Mouse (Mus musculus) heart, embryonic 10.5 days (tissue): ENCODE data around the gene Serpina12. TPM values are rescaled to one million over a fixed set of nuclear protein-coding genes. Genes with fewer than 3 reads are reported as not detected.

Source experiments
- DNase-seq: peaks from one replicate; pipeline ENCODE4 v3.0.0-alpha.2; 2017; ENCODE audit warnings: low spot score
- H3K27ac ChIP-seq: fragments of 300-500 bp; sonication (generic); 2 replicates; pipeline ENCODE4 v1.5.1; 2016; ENCODE audit warnings: mild to moderate bottlenecking
- H3K27me3 ChIP-seq: fragments of 300-500 bp; sonication (generic); 2 replicates; pipeline ENCODE4 v1.6.1; 2016; ENCODE audit warnings: mild to moderate bottlenecking; ENCODE audit not compliant: poor library complexity, insufficient read depth, severe bottlenecking
- H3K36me3 ChIP-seq: fragments of 300-500 bp; sonication (generic); 2 replicates; pipeline ENCODE4 v1.6.1; 2016; ENCODE audit warnings: mild to moderate bottlenecking, moderate library complexity
- H3K4me1 ChIP-seq: fragments of 300-500 bp; sonication (generic); 2 replicates; pipeline ENCODE4 v1.6.1; 2016; ENCODE audit warnings: mild to moderate bottlenecking
- H3K4me3 ChIP-seq: fragments of 300-500 bp; sonication (generic); 2 replicates; pipeline ENCODE4 v1.5.1; 2016; ENCODE audit warnings: mild to moderate bottlenecking, moderate library complexity
- H3K9me3 ChIP-seq: fragments of 300-500 bp; sonication (generic); 2 replicates; pipeline ENCODE4 v1.6.1; 2016; ENCODE audit warnings: mild to moderate bottlenecking, moderate library complexity
- WGBS: fragments of 180-500 bp; shearing (Covaris S2); methylation state at CpG from one replicate; pipeline ENCODE4 v1.1.7; 2016; 5-methylcytosine and 5-hydroxymethylcytosine counted together
- polyA plus RNA-seq: library from polyadenylated mRNA; unstranded; fragments of >200 nt; fragmentation: Nextera tagmentation; extraction: Ambion mirVana; gene quantifications from 2 replicates; pipeline ENCODE4 v1.2.1, GENCODE M21; 2016

Gene Serpina12
- polyA plus RNA-seq: not detected in 2 replicates

DNA sequence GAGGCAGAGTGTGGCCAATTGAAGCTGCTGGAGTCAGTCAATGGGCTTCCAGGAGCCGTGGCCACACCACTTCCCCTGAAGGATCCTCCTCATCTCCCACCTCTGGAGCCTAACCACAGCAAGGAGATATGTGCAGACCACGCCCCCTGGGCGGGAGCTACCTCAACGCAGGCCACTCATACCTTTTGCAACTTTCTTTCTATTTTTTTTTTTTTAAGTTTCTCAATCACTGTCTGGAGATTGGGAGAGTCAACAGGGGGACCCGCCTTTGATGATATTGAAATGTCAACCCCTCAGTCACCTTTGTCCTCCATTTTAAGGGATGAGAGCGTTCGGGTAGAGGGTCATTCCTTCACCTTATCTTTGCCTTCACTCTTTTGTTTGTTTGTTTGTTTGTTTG lies at the start of gene Serpina12:
Gene Serpina12, minus strand, starts transcription at position 101 of the 400 bp plus-strand sequence.
- Histone ChIP-seq H3K27ac (no peak within 1 kb of the TSS), H3K4me3 (no peak within 1 kb of the TSS), H3K27me3 (no peaks in the 10 kb centered on the region), H3K36me3 (no peaks in the 10 kb centered on the region), H3K9me3 (no peaks in the 10 kb centered on the region), H3K4me1 (peaks cover 5% of the 10 kb centered on the region; the same call in 1 of the 2 replicates)
- WGBS: 80% methylated on average over 7 of the region's 7 CpGs
- no peak for DNase-seq

DNA sequence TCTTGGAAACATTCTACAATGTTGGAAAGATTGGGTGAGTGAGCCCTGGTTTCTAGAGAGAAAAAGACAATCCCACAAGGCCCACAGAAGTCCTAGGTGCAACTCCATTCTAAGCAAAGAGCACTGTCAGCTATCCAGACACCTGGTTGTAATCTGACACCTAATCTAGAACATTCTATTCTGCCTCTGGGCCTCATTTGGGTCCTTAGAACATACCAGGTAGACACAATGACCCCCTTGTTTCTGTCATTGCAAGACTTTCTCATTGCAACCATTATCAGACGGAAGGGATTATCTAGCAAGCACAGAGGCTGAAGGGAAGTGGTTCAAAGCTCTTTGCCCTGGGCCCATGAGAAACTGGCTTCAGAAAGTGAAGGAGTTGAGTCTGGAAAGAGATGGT lies 47.1 kb upstream of the Serpina12 start:
- DNase-seq: no peak
- no peaks in the 10 kb centered on the region for H3K4me1 ChIP-seq
- no peaks in the 10 kb centered on the region for H3K9me3 ChIP-seq
- WGBS: 71% methylated on average over 1 of the region's 1 CpGs
- no peak overlapping the region for H3K27ac ChIP-seq
- H3K27me3 ChIP-seq: no peaks in the 10 kb centered on the region
- no peak overlapping the region for H3K4me3 ChIP-seq
- H3K36me3 ChIP-seq: no peaks in the 10 kb centered on the region

DNA sequence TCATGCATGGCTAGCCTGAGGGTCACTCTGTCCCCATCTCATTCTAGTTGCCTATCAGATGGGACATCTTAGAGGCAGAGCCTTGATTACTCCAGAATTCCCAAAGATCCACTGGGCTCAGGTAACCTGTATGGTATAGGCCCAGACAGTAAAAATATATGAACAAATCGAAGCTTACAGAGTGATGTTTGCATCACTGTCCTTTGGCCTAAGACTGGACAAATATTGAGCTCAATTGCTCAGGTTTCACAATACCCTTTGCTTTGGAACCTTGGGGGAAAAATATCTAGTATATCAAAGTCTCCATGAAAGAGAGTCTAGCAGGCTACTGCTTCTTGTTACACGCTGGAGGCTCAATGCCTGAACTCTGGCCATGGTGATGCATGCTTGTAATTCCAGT lies 45.9 kb upstream of the Serpina12 start:
- DNase-seq: no peak

DNA sequence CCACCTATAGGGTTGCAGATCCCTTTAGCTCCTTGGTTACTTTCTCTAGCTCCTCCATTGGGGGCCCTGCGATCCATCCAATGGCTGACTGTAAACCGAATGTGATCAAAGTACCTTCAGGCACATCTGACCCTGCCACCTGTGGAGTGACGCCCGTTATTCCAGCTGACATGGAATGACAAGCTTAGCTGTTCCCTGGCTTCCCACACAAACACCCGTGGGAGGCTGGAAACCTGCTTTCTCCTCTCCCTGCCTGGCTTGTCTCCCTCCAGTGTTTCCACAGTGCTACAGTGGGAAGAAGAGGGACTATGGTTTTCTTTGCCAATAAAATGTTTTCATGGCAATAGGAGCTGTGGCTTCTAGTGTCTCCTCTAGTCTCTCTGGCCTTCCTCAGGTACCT lies 28.0 kb upstream of the Serpina12 start:
- Histone ChIP-seq H3K36me3 (no peaks in the 10 kb centered on the region), H3K27ac (no peak overlapping the region), H3K4me1 (no peaks in the 10 kb centered on the region), H3K27me3 (peaks cover 17% of the 10 kb centered on the region; the same call in 1 of the 2 replicates), H3K4me3 (no peak overlapping the region), H3K9me3 (no peaks in the 10 kb centered on the region)
- DNase-seq: no peak
- WGBS: 66% methylated on average over 5 of the region's 5 CpGs

More for the DNA sequence above, 45.9 kb upstream of the Serpina12 start:
- no peaks in the 10 kb centered on the region for H3K36me3 ChIP-seq
- no peak overlapping the region for H3K27ac ChIP-seq
- H3K9me3 ChIP-seq: no peaks in the 10 kb centered on the region
- no peak overlapping the region for H3K4me3 ChIP-seq
- H3K4me1 ChIP-seq: no peaks in the 10 kb centered on the region
- WGBS: 68% methylated on average over 2 of the region's 2 CpGs
- no peaks in the 10 kb centered on the region for H3K27me3 ChIP-seq

DNA sequence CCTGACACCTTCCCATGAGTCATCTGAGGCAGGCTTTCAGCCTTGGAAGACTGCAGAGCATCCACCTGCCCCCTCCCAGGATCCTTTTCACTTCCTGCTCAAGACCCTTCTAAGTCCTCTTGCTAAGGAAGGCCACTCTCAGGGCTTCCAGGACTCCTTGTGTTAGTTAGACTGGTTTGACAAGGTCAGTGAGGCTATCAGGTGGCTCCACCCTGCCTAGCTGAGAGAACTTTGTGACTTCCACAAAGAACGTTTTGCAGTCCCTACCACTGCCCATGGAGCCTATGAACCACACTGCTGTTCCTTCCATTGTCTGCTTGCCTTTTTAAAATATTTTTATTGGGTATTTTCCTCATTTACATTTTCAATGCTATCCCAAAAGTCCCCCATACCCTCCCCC lies 27.5 kb upstream of the Serpina12 start:
- no peaks in the 10 kb centered on the region for H3K4me1 ChIP-seq
- H3K4me3 ChIP-seq: no peak overlapping the region
- peaks cover 17% of the 10 kb centered on the region; the same call in 1 of the 2 replicates for H3K27me3 ChIP-seq
- DNase-seq: no peak
- no peak overlapping the region for H3K27ac ChIP-seq
- H3K9me3 ChIP-seq: no peaks in the 10 kb centered on the region
- H3K36me3 ChIP-seq: no peaks in the 10 kb centered on the region
- WGBS: 38% methylated on average over 1 of the region's 1 CpGs

DNA sequence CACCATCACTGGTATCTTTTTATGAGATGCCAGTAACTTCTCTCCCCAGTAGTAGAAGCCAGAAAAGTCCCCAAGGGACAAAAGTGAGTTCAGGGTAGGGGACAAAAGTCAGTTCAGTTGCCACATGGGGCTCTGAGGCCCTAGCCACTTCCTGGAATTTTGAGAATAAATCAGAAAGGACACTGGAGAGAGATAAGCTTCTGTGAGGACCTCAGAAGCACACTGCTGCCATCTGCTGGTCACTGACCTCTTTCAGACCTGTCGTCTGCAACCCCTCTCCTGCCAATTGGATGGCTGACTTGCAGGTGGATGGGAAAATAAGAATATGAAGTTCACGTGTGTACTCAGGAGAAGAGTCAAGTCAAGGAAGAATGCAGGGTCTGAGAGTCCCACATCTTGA lies 25.4 kb upstream of the Serpina12 start:
- Histone ChIP-seq H3K36me3 (no peaks in the 10 kb centered on the region), H3K4me1 (no peaks in the 10 kb centered on the region), H3K27me3 (peaks cover 17% of the 10 kb centered on the region; the same call in 1 of the 2 replicates), H3K4me3 (no peak overlapping the region), H3K9me3 (no peaks in the 10 kb centered on the region), H3K27ac (no peak overlapping the region)
- 11% methylated on average over 2 of the region's 2 CpGs for WGBS
- DNase-seq: no peak

DNA sequence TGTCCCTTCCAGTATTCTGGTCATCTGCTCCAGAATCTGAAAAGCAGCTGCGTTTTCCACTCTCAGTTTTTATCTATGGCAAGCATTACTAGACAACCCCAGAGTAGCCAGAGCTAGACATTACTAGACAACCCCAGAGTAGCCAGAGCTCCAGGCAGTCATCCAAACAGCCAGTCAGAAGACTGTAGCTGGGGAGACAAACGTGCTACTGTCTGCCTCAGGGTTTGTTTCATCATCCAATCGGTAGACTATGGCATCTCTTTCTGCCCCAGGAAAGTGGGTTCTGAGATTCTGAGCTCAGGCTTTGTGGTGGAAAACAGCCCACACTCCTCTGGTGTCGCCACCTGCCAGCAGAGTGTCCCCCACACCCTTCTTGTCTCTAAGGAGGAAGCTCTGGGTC lies 23.3 kb upstream of the Serpina12 start:
- no peak for DNase-seq
- no peaks in the 10 kb centered on the region for H3K4me1 ChIP-seq
- 34% methylated on average over 4 of the region's 4 CpGs for WGBS
- 0 out of 2 replicates have a peak, but pooled peaks cover 8% of the 10 kb centered on the region for H3K27me3 ChIP-seq
- peak overlapping the region; percentile 3; the same call in 1 of the 2 replicates for H3K27ac ChIP-seq
- H3K9me3 ChIP-seq: no peaks in the 10 kb centered on the region
- no peaks in the 10 kb centered on the region for H3K36me3 ChIP-seq
- no peak overlapping the region for H3K4me3 ChIP-seq

DNA sequence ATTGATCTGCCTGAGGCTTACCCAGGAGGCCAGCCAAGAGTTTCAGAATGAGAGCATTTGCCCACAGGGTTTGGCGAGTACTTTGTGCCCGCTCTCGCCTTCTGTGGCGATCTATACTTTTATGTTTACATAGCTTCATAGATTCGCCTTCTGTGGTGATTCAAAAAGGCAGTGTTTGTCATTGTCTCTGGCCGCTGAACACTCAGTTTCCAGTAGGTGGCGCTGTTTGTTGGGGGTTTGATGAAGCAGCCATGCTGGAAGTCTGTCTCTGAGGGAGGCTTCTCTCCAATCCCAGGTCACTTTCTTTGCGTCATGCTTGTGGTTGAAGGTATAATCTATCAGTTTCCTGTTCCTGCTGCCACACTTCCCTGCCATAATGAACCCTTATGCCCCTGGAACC lies 22.0 kb upstream of the Serpina12 start:
- no peaks in the 10 kb centered on the region for H3K36me3 ChIP-seq
- WGBS: 25% methylated on average over 8 of the region's 8 CpGs
- peak; percentile 82 for DNase-seq
- no peak overlapping the region for H3K27ac ChIP-seq
- H3K4me1 ChIP-seq: no peaks in the 10 kb centered on the region
- H3K27me3 ChIP-seq: peaks cover 12% of the 10 kb centered on the region; the same call in 1 of the 2 replicates
- no peaks in the 10 kb centered on the region for H3K9me3 ChIP-seq
- H3K4me3 ChIP-seq: no peak overlapping the region

DNA sequence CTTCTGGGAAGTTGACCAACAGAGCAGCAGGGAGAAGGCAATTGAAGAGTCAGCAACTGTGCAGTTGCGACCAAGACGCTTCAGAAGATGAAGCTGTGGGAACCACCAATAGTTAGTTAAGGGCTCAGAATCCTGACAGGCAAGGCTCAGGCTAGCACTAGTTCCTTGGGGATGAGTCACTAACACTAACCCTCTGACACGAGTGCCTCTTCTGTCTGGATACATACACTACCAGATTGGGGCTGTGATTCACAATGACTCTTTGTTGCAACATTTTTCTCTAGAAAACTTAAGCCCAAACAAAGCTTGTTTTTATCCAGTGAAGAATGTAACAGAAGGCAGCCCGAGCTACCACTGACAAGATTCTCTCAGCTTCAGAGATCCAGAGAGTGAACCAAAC lies 20.8 kb upstream of the Serpina12 start:
- H3K9me3 ChIP-seq: no peaks in the 10 kb centered on the region
- no peaks in the 10 kb centered on the region for H3K4me1 ChIP-seq
- WGBS: 77% methylated on average over 4 of the region's 4 CpGs
- H3K27ac ChIP-seq: no peak overlapping the region
- peaks cover 14% of the 10 kb centered on the region; the same call in 1 of the 2 replicates for H3K27me3 ChIP-seq
- DNase-seq: no peak
- H3K36me3 ChIP-seq: no peaks in the 10 kb centered on the region
- H3K4me3 ChIP-seq: no peak overlapping the region

DNA sequence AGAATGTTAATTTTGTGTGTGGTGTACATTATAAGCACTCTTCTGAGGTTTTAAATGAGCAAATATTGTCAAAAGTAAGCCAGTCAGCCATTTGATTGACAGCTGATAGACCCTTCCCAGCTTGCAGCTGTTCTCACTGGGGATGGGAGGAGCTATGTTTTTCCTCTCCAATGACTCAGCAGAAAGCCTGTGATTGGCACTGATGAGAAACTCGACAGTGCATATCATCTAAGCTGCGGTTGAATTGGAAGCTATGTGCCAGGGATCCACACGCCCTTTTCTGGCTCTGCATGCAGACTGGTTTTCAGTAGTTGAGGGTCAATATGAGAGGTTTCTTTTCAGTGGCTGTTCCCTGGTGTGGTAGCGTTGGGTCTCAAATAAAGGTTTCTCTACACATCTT lies 20.3 kb upstream of the Serpina12 start:
- Histone ChIP-seq H3K27ac (no peak overlapping the region), H3K4me1 (no peaks in the 10 kb centered on the region), H3K36me3 (no peaks in the 10 kb centered on the region), H3K27me3 (peaks cover 19% of the 10 kb centered on the region; the same call in 1 of the 2 replicates), H3K9me3 (no peaks in the 10 kb centered on the region), H3K4me3 (no peak overlapping the region)
- WGBS: 62% methylated on average over 4 of the region's 4 CpGs
- DNase-seq: no peak

DNA sequence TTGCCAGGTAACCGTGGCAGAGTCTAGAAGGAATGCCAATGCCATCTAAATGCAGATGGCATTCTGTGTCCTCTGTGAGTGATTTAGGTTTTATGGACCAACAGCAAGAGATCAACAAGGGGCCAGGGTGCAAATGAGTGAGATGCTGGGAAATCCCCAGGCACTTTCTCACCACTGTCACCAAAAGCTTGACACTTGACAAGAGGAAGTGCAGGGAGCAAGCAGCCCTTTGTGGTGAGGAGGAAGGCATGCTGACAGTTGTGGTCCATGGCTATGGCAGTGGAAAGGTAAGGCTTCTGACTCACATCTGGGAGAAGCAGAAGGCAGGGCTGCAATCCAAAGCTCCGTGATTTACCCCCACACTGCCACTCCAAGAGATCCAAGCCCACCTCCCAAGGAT lies 17.6 kb upstream of the Serpina12 start:
- H3K27me3 ChIP-seq: peaks cover 25% of the 10 kb centered on the region; the same call in 1 of the 2 replicates

DNA sequence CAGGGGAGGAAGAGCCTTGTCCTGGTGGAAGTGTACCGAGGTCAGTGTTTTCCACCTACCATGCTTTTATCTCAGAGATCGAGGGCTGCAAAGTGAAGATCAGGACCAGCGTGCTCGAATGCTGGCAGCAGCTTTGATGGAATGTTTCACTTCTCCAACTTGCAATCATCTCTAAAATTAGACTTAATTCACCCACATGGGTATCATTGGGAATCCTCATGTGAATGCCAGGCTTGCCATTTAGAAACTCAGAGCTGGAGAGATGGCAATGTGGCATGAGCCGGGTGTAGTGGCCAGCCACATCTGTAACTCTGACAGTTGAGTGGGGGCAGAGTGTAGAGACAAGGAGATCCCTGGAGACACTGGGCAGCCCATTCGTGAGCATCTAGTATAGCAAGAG lies 15.9 kb upstream of the Serpina12 start:
- Histone ChIP-seq H3K9me3 (no peaks in the 10 kb centered on the region), H3K36me3 (no peaks in the 10 kb centered on the region), H3K27ac (no peak overlapping the region), H3K27me3 (peaks cover 25% of the 10 kb centered on the region; the same call in 1 of the 2 replicates), H3K4me3 (no peak overlapping the region), H3K4me1 (peaks cover 6% of the 10 kb centered on the region)
- DNase-seq: no peak
- 59% methylated on average over 6 of the region's 6 CpGs for WGBS

More for the DNA sequence above, 17.6 kb upstream of the Serpina12 start:
- Histone ChIP-seq H3K27ac (no peak overlapping the region), H3K36me3 (no peaks in the 10 kb centered on the region), H3K4me3 (no peak overlapping the region), H3K9me3 (no peaks in the 10 kb centered on the region), H3K4me1 (peaks cover 6% of the 10 kb centered on the region)
- 41% methylated on average over 2 of the region's 2 CpGs for WGBS
- no peak for DNase-seq

DNA sequence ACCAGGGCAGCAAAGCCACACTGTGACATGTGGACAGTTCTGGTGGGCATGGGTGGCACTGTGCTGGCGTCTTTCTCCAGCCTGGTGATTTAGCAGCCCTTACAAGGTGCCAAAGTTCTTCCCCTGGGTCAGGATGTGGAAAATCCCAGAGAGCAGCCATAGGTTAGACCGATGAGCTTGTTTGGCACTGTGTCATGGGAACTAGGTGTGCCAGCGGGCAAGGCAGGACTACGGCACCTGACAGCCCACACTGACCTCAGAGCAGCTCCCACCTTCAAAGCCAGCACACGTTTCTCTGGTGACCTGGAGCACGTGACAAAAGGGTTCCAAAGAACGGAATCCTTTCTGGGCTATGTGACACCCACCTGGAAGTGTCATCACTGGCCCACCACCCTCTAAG lies 13.3 kb upstream of the Serpina12 start:
- 77% methylated on average over 7 of the region's 7 CpGs for WGBS
- Histone ChIP-seq H3K9me3 (no peaks in the 10 kb centered on the region), H3K4me1 (peaks cover 6% of the 10 kb centered on the region), H3K36me3 (no peaks in the 10 kb centered on the region), H3K4me3 (no peak overlapping the region), H3K27ac (no peak overlapping the region), H3K27me3 (peaks cover 19% of the 10 kb centered on the region; the same call in 1 of the 2 replicates)
- DNase-seq: no peak

DNA sequence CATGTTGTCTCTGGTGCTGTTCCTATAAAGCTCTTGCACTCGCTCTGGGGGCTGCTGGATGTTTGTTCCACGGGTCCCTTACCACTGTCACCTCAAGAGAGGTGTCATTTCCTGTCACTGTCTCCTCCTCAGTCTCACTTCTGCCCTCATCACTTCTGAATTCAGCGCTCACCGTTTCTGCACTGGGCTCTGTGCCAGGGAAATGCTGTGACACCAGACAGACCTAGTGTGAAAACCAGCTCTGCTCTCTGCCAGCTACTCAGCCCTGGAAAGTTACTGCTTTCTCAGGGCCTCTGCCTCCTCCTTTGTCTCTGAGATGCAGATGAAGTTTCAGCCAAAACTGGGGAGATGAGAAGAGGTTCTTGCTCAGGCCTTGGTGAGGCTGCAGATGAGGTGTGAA lies 12.8 kb upstream of the Serpina12 start:
- H3K4me1 ChIP-seq: peaks cover 6% of the 10 kb centered on the region
- no peak for DNase-seq
- peaks cover 19% of the 10 kb centered on the region; the same call in 1 of the 2 replicates for H3K27me3 ChIP-seq
- WGBS: 26% methylated on average over 4 of the region's 4 CpGs
- H3K9me3 ChIP-seq: no peaks in the 10 kb centered on the region
- H3K27ac ChIP-seq: no peak overlapping the region
- H3K36me3 ChIP-seq: no peaks in the 10 kb centered on the region
- H3K4me3 ChIP-seq: no peak overlapping the region
